ENCODE assay signal across 8 mouse cellular contexts in genomic region chr9:77806426-77806825, GRCm38 (mm10). TPM values are rescaled to one million over a fixed set of nuclear protein-coding genes. Genes with fewer than 3 reads are reported as not detected.
DNase-seq lines count a peak whose midpoint lies in the region; ATAC-seq and TF ChIP-seq lines count a peak whose summit lies in the region.

No protein-coding gene starts in this region.

- H3K4me3 ChIP-seq in heart, postnatal 0 days (ENCODE audit: low read depth, low read length) = peak overlapping the region; percentile 39
- peak overlapping the region; percentile 28 for H3K4me3 ChIP-seq in embryonic facial prominence, embryonic 14.5 days (ENCODE audit: low read depth, low read length)
- 0 out of 2 replicates have a peak overlapping the region, but pooled peaks have one; percentile 4 for H3K4me3 ChIP-seq in intestine, embryonic 14.5 days (ENCODE audit: low read depth, low read length)
- no peak overlapping the region for H3K4me3 ChIP-seq in midbrain, embryonic 16.5 days (ENCODE audit: low read depth, low read length)
- H3K4me3 ChIP-seq in thymus, adult 2 months (ENCODE audit: control insufficient read depth, insufficient read depth, low read length) = no peak overlapping the region

- 35% methylated on average over 3 of the region's 3 CpGs for WGBS in heart, postnatal 0 days
- 51% methylated on average over 3 of the region's 3 CpGs for WGBS in embryonic facial prominence, embryonic 14.5 days
- WGBS in intestine, embryonic 14.5 days = 36% methylated on average over 3 of the region's 3 CpGs
- 51% methylated on average over 3 of the region's 3 CpGs for WGBS in midbrain, embryonic 16.5 days
- WGBS in thymus, adult 2 months = 43% methylated on average over 3 of the region's 3 CpGs

- no peak for TF ChIP-seq EP300 in heart, postnatal 0 days (IDR thresholded peaks at IDR 0.05; ENCODE audit: low read depth)

- no peaks in the 10 kb centered on the region for H3K9me3 ChIP-seq in heart, postnatal 0 days (replicated peaks; ENCODE audit: control insufficient read depth, low read length)
- H3K9me3 ChIP-seq in embryonic facial prominence, embryonic 14.5 days (ENCODE audit: control insufficient read depth, low read length) = no peaks in the 10 kb centered on the region
- no peaks in the 10 kb centered on the region for H3K9me3 ChIP-seq in intestine, embryonic 14.5 days (ENCODE audit: control insufficient read depth, low read length)
- no peaks in the 10 kb centered on the region for H3K9me3 ChIP-seq in midbrain, embryonic 16.5 days (replicated peaks; ENCODE audit: control insufficient read depth, low read length, poor library complexity, severe bottlenecking)

- H3K27ac ChIP-seq in heart, postnatal 0 days (ENCODE audit: low read depth) = peak overlapping the region; percentile 71
- no peak overlapping the region for H3K27ac ChIP-seq in embryonic facial prominence, embryonic 14.5 days (replicated peaks; ENCODE audit: low read depth, low read length)
- no peak overlapping the region for H3K27ac ChIP-seq in intestine, embryonic 14.5 days (ENCODE audit: low read depth)
- 0 out of 2 replicates have a peak overlapping the region, but pooled peaks have one; percentile 22 for H3K27ac ChIP-seq in midbrain, embryonic 16.5 days (ENCODE audit: low read length)
- no peak overlapping the region for H3K27ac ChIP-seq in thymus, adult 2 months (ENCODE audit: control insufficient read depth, insufficient read depth, low read length)

- no peak for DNase-seq in heart, postnatal 0 days (ENCODE audit: low spot score)
- DNase-seq in heart, postnatal 36 days = no peak
- no peak for DNase-seq in embryonic facial prominence, embryonic 14.5 days (ENCODE audit: low spot score)
- DNase-seq in intestine, embryonic 14.5 days (ENCODE audit: low spot score) = no peak
- no peak for DNase-seq in testis, postnatal 10 days (ENCODE audit: low spot score)
- no peak for DNase-seq in thymus, adult 2 months
- no peak for DNase-seq in left cerebral cortex, adult 8-10 months (ENCODE audit: low spot score in 2 of 2)

- no peak for TF ChIP-seq CTCF in heart, postnatal 0 days (IDR thresholded peaks at IDR 0.05; ENCODE audit: low read depth)
- TF ChIP-seq CTCF in thymus, adult 2 months (IDR thresholded peaks at IDR 0.05; ENCODE audit: borderline replicate concordance, control insufficient read depth, extremely low read depth, insufficient read depth, low read length, poor library complexity) = no peak

- TF ChIP-seq POLR2A in thymus, adult 2 months (IDR thresholded peaks at IDR 0.05; ENCODE audit: control insufficient read depth, extremely low read depth, insufficient read depth, low read length, poor library complexity) = no peak

- intact Hi-C loops in heart, postnatal 36 days (cut with DNase I) = loop anchor here (1.0 kb wide), 3 partner anchors 200 to 233 kb away; no protein-coding TSS in a partner anchor

- H3K27me3 ChIP-seq in heart, postnatal 0 days (ENCODE audit: control insufficient read depth, insufficient read depth, low read length) = no peaks in the 10 kb centered on the region
- H3K27me3 ChIP-seq in embryonic facial prominence, embryonic 14.5 days (replicated peaks; ENCODE audit: control insufficient read depth, insufficient read depth, low read length) = no peaks in the 10 kb centered on the region
- H3K27me3 ChIP-seq in intestine, embryonic 14.5 days (replicated peaks; ENCODE audit: control insufficient read depth, insufficient read depth, low read length) = no peaks in the 10 kb centered on the region
- H3K27me3 ChIP-seq in midbrain, embryonic 16.5 days (ENCODE audit: control insufficient read depth, insufficient read depth, low read depth, low read length) = no peaks in the 10 kb centered on the region
- no peaks in the 10 kb centered on the region for H3K27me3 ChIP-seq in thymus, adult 2 months (ENCODE audit: control insufficient read depth, insufficient read depth, low read length)

- 0 out of 2 replicates have a peak, but pooled peaks cover 4% of the 10 kb centered on the region for H3K4me1 ChIP-seq in heart, postnatal 0 days (ENCODE audit: control insufficient read depth, insufficient read depth)
- H3K4me1 ChIP-seq in embryonic facial prominence, embryonic 14.5 days (ENCODE audit: control insufficient read depth, insufficient read depth, low read length) = no peaks in the 10 kb centered on the region
- H3K4me1 ChIP-seq in intestine, embryonic 14.5 days (replicated peaks; ENCODE audit: control insufficient read depth, insufficient read depth, low read length) = no peaks in the 10 kb centered on the region; the same call in 1 of the 2 replicates
- peaks cover 4% of the 10 kb centered on the region for H3K4me1 ChIP-seq in midbrain, embryonic 16.5 days (ENCODE audit: control insufficient read depth, insufficient read depth, low read length)
- H3K4me1 ChIP-seq in thymus, adult 2 months (replicated peaks; ENCODE audit: control insufficient read depth, insufficient read depth, low read length) = no peaks in the 10 kb centered on the region

- peak; percentile 28 for ATAC-seq in heart, postnatal 0 days (ENCODE audit: insufficient read depth, low read depth)
- peak; percentile 20; the same call in 1 of the 2 replicates for ATAC-seq in embryonic facial prominence, embryonic 14.5 days (ENCODE audit: low read depth)
- ATAC-seq in intestine, embryonic 14.5 days (replicated peaks; ENCODE audit: low FRiP score, low TSS enrichment, low read depth) = peak; percentile 28
- ATAC-seq in midbrain, embryonic 16.5 days = peak; percentile 58; the same call in 1 of the 2 replicates

- H3K4me2 ChIP-seq in heart, postnatal 0 days (ENCODE audit: low read depth, low read length) = peak overlapping the region; percentile 66
- peak overlapping the region; percentile 57 for H3K4me2 ChIP-seq in embryonic facial prominence, embryonic 14.5 days (ENCODE audit: low read depth, low read length)
- peak overlapping the region; percentile 50 for H3K4me2 ChIP-seq in intestine, embryonic 14.5 days (ENCODE audit: low read length)
- peak overlapping the region; percentile 42 for H3K4me2 ChIP-seq in midbrain, embryonic 16.5 days (ENCODE audit: low read length)

- H3K9ac ChIP-seq in heart, postnatal 0 days (replicated peaks; ENCODE audit: low read depth, low read length) = peak overlapping the region; percentile 49; the same call in 1 of the 2 replicates
- H3K9ac ChIP-seq in embryonic facial prominence, embryonic 14.5 days (ENCODE audit: low read depth, low read length) = peak overlapping the region; percentile 62
- peak overlapping the region; percentile 34 for H3K9ac ChIP-seq in intestine, embryonic 14.5 days (ENCODE audit: low read length)
- H3K9ac ChIP-seq in midbrain, embryonic 16.5 days (ENCODE audit: low read depth, low read length) = no peak overlapping the region

- no peaks in the 10 kb centered on the region for H3K36me3 ChIP-seq in heart, postnatal 0 days (replicated peaks; ENCODE audit: control insufficient read depth, insufficient read depth, low read length)
- H3K36me3 ChIP-seq in embryonic facial prominence, embryonic 14.5 days (ENCODE audit: control insufficient read depth, insufficient read depth, low read length) = no peaks in the 10 kb centered on the region
- no peaks in the 10 kb centered on the region for H3K36me3 ChIP-seq in intestine, embryonic 14.5 days (ENCODE audit: control insufficient read depth, insufficient read depth, low read length)
- H3K36me3 ChIP-seq in midbrain, embryonic 16.5 days (ENCODE audit: control insufficient read depth, insufficient read depth, low read length) = no peaks in the 10 kb centered on the region
- H3K36me3 ChIP-seq in thymus, adult 2 months (ENCODE audit: control insufficient read depth, insufficient read depth, low read length) = no peaks in the 10 kb centered on the region

RNA-seq across cellular contexts. Expression of gene Gclc, which starts 52.1 kb away (rescaled TPM):
- total RNA-seq in heart, postnatal 0 days (2014; rRNA removed; ENCODE audit: low replicate concordance) = 9.2 and 12.5 TPM in 2 replicates
- 3.9 and 4.6 TPM in 2 replicates for polyA plus RNA-seq in heart, postnatal 0 days (2015; fragmentation: Nextera tagmentation; extraction: Ambion mirVana)
- total RNA-seq in heart, postnatal 36 days (2021) = 10 to 100 TPM in 1 of 2 experiments, 1 to 10 TPM in 1; 9.4 to 13.8 TPM
- 16.8 and 17.7 TPM in 2 replicates for polyA plus RNA-seq in embryonic facial prominence, embryonic 14.5 days (2014; fragmentation: Nextera tagmentation; extraction: Ambion mirVana)
- polyA plus RNA-seq in intestine, embryonic 14.5 days (2014; fragmentation: Nextera tagmentation; extraction: Ambion mirVana) = 15.3 and 16.4 TPM in 2 replicates
- polyA plus RNA-seq in midbrain, embryonic 16.5 days (2015; fragmentation: Nextera tagmentation; extraction: Ambion mirVana) = 15.1 and 15.4 TPM in 2 replicates
- polyA plus RNA-seq in thymus, adult 2 months (2012; rRNA removed) = 24.7 and 26.6 TPM in 2 replicates
- 10 to 100 TPM; 45.7 to 50.4 (median 49.4) TPM for total RNA-seq in left cerebral cortex, adult 8-10 months (2022)

Comparison
In these comparisons a context has a peak if more than half of its experiments do, and no peak if none do; other contexts are left out.
1. H3K27ac ChIP-seq: peak in heart, postnatal 0 days (single experiment) and midbrain, embryonic 16.5 days (single experiment); none in embryonic facial prominence, embryonic 14.5 days (single experiment), intestine, embryonic 14.5 days (single experiment) and thymus, adult 2 months (single experiment).
2. H3K4me3 ChIP-seq: peak in heart, postnatal 0 days (single experiment), embryonic facial prominence, embryonic 14.5 days (single experiment) and intestine, embryonic 14.5 days (single experiment); none in midbrain, embryonic 16.5 days (single experiment) and thymus, adult 2 months (single experiment).
3. Peak in every context shown above with its lines, with median percentiles within 50 percentile points of each other: ATAC-seq and H3K4me2 ChIP-seq.